Mouse (Mus musculus) midbrain, postnatal 0 days (tissue): Measurements from ENCODE around the gene Rpl19. TPM values are rescaled to one million over a fixed set of nuclear protein-coding genes. Genes with fewer than 3 reads are reported as not detected.

ENCODE experiments used
- ATAC-seq: fragments of 200-750 bp; cut with Nextera tagmentation; 2 replicates; pipeline ENCODE4 v1.8.0; 2017; ENCODE audit warnings: moderate number of reproducible peaks, mild to moderate bottlenecking, moderate TSS enrichment, moderate library complexity; ENCODE audit not compliant: low FRiP score
- DNase-seq: peaks from one replicate; pipeline ENCODE4 v3.0.0-alpha.2; 2015; ENCODE audit warnings: low spot score
- H3K27ac ChIP-seq: fragments of 300-500 bp; sonication (generic); 2 replicates; pipeline ENCODE4 v1.5.1; 2014; ENCODE audit warnings: low read depth, mild to moderate bottlenecking, low read length, mixed read lengths
- H3K27me3 ChIP-seq: fragments of 300-500 bp; sonication (generic); 2 replicates; pipeline ENCODE4 v1.6.1; 2014; ENCODE audit warnings: low read length, control low read depth, mixed read lengths; ENCODE audit not compliant: insufficient read depth
- H3K36me3 ChIP-seq: fragments of 300-500 bp; sonication (generic); 2 replicates; pipeline ENCODE4 v1.6.1; 2014; ENCODE audit warnings: low read length, control low read depth, mixed read lengths; ENCODE audit not compliant: insufficient read depth
- H3K4me1 ChIP-seq: fragments of 300-500 bp; sonication (generic); 2 replicates; pipeline ENCODE4 v1.6.1; 2014; ENCODE audit warnings: mild to moderate bottlenecking, control low read depth, antibody characterized with exemption, low read length, mixed read lengths; ENCODE audit not compliant: insufficient read depth
- H3K4me2 ChIP-seq: fragments of 300-500 bp; sonication (generic); 2 replicates; pipeline ENCODE4 v1.6.1; 2014; ENCODE audit warnings: low read depth, mild to moderate bottlenecking, low read length, mixed read lengths; ENCODE audit not compliant: poor library complexity, severe bottlenecking
- H3K4me3 ChIP-seq: fragments of 300-500 bp; sonication (generic); 2 replicates; pipeline ENCODE4 v1.5.1; 2014; ENCODE audit warnings: low read depth, mild to moderate bottlenecking, low read length, moderate library complexity
- H3K9ac ChIP-seq: fragments of 300-500 bp; sonication (generic); replicated peaks from 2 replicates; pipeline ENCODE4 v1.6.1; 2014; ENCODE audit warnings: mild to moderate bottlenecking, low read length, moderate library complexity, mixed read lengths; ENCODE audit not compliant: poor library complexity, severe bottlenecking
- H3K9me3 ChIP-seq: fragments of 300-500 bp; sonication (generic); 2 replicates; pipeline ENCODE4 v1.6.1; 2016; ENCODE audit warnings: low read length, control low read depth
- CTCF ChIP-seq: IDR thresholded peaks from 2 replicates; pipeline ENCODE4 v1.5.1; 2016; ENCODE audit warnings: antibody characterized with exemption, mild to moderate bottlenecking
- WGBS: fragments of 180-500 bp; shearing (Covaris S2); extraction: QIAGEN DNeasy Blood & Tissue Kit; methylation state at CpG from one replicate; pipeline ENCODE4 v1.1.7; 2014; 5-methylcytosine and 5-hydroxymethylcytosine counted together
- polyA plus RNA-seq: library from polyadenylated mRNA; unstranded; fragments of >200 nt; fragmentation: Nextera tagmentation; extraction: Ambion mirVana; gene quantifications from 2 replicates; pipeline ENCODE4 v1.2.1, GENCODE M21; 2015
- total RNA-seq: library from RNA; depleted of rRNA; stranded (reverse); fragments of >200 nt; gene quantifications from 2 replicates; pipeline ENCODE4 v1.2.3, GENCODE M21; 2014

Gene Rpl19
- total and polyA plus RNA-seq, 2 experiments from 2014 or later = 591 to 686 TPM

DNA sequence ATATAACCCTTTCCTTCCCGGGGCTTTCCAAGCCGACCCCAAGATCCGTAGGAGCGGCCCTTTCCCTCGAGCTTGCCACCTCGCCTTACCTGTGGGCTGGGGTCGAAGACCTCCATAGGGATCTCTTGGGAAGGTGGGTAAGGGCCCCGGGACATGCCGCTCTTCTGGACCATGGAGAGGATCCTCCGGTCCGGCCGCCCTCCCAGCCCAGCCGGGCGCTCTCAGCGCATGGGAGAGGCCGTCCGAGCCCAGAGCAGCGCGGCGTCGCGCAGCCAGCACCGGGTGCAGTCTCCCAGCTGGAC lies 4.3 kb upstream of the Rpl19 start:
- H3K9me3 ChIP-seq = no peaks in the 10 kb centered on the region
- H3K4me2 ChIP-seq = peak overlapping the region; percentile 81
- peak overlapping the region; percentile 96 for H3K4me3 ChIP-seq
- no peak for TF ChIP-seq CTCF
- H3K27ac ChIP-seq = peak overlapping the region; percentile 96
- H3K27me3 ChIP-seq = no peaks in the 10 kb centered on the region
- DNase-seq (no peak), ATAC-seq (peak; percentile 18)
- peaks cover 10% of the 10 kb centered on the region for H3K36me3 ChIP-seq
- peak overlapping the region; percentile 99 for H3K9ac ChIP-seq
- peaks cover 20% of the 10 kb centered on the region; the same call in 1 of the 2 replicates for H3K4me1 ChIP-seq
- 0% methylated on average over 20 of the region's 23 CpGs for WGBS

DNA sequence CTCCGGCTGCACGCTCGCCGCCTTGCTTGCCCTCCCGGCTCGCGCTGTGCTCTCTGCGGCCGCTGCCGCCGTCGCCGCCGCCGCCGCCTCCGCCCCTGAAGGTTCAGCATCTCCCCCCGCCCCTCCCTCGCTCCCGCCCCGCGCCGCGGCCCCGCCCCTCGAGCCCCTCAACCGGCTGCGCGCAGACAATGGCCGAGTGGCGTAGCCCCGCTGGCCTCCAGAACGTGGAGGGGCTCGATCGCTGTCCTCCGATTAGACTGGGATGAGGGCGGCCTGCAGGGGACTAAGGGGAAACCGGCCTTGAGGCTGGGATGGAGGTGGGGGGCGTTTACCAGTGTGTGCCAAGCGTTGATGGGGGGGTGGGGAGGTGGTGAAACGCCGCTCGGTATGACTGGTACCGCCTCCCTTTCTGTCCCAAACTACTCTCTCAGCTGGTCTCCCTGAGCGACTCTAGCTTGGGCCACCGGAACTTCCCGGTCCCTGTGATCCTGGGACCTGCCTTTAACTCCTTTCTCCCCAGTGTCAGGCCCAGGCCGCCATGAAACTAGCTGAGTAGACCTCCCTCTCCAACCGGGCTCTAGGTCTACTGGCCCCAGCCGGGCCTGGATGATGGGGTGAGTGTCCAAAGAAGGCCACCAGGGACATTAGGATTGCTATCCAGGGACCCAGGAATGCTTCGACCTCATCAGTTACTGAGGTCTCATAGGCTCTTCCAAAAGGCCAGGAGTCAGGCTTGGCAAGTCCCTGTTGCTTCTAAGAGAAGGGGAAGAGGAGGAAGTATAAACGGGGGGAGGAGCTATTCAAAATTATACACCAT lies 3.7 kb upstream of the Rpl19 start, which contains the start of gene Cacnb1:
Cacnb1 (minus strand) TSS at position 480 of the 817 bp plus-strand sequence.
- Histone ChIP-seq H3K4me3 (peak within 1 kb of the TSS; percentile 96), H3K36me3 (peaks cover 6% of the 10 kb centered on the region), H3K4me1 (peaks cover 20% of the 10 kb centered on the region; the same call in 1 of the 2 replicates), H3K27ac (peak within 1 kb of the TSS; percentile 96), H3K9ac (peak within 1 kb of the TSS; percentile 99), H3K27me3 (no peaks in the 10 kb centered on the region), H3K9me3 (no peaks in the 10 kb centered on the region), H3K4me2 (peak within 1 kb of the TSS; percentile 81)
- ATAC-seq (peak; percentile 42), DNase-seq (peak; percentile 70)
- no peak for TF ChIP-seq CTCF
- WGBS = 2% methylated on average over 47 of the region's 52 CpGs

DNA sequence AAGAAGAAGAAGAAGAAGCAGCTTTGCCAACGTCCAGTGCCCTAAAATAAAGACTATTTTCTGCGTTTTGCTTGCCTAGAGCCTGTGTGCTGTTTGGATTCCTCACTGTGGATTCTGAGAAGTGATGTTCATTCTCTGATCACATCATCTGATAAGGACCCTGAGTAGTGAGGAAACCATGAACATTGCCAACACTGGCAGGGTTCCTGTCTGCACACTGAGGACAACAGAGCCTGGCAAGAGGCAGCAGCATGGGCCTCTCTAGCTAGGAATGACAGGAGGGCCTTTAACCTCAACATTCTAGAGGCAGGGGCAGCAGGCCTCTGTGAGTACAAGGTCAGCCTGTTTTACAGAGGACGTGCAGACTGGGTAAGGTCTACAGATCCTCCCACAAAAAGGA lies 2.0 kb upstream of the Rpl19 start:
- 95% methylated on average over 3 of the region's 3 CpGs for WGBS
- DNase-seq (no peak), ATAC-seq (no peak)
- H3K27me3 ChIP-seq = no peaks in the 10 kb centered on the region
- H3K36me3 ChIP-seq = peaks cover 7% of the 10 kb centered on the region
- no peaks in the 10 kb centered on the region for H3K9me3 ChIP-seq
- H3K4me1 ChIP-seq = peaks cover 15% of the 10 kb centered on the region; the same call in 1 of the 2 replicates
- no peak overlapping the region for H3K4me3 ChIP-seq
- H3K27ac ChIP-seq = no peak overlapping the region
- no peak for TF ChIP-seq CTCF
- no peak overlapping the region for H3K4me2 ChIP-seq
- no peak overlapping the region for H3K9ac ChIP-seq

DNA sequence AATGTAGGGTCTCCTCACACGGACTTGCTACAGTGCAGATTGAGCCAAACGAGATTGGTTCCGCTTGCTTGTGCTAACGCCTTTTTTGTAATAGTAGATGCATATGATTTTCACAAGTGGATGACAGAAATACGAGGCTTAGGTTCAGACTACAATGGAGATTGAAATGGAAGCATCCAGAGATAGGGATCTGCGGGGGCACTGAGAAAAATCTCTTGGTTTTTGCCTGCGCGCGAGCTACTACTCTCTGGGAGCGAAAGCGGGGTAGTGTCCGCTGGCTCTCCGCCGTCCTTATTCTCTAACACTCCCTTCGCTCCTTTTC lies 301 bp upstream of the Rpl19 start:
- peak overlapping the region; percentile 84 for H3K4me2 ChIP-seq
- no peak for ATAC-seq
- peaks cover 4% of the 10 kb centered on the region; the same call in 1 of the 2 replicates for H3K4me1 ChIP-seq
- peaks cover 21% of the 10 kb centered on the region for H3K36me3 ChIP-seq
- no peak for TF ChIP-seq CTCF
- peak overlapping the region; percentile 93 for H3K4me3 ChIP-seq
- H3K9ac ChIP-seq = peak overlapping the region; percentile 97
- H3K27ac ChIP-seq = peak overlapping the region; percentile 88
- DNase-seq = no peak
- no peaks in the 10 kb centered on the region for H3K27me3 ChIP-seq
- 5% methylated on average over 15 of the region's 15 CpGs for WGBS
- no peaks in the 10 kb centered on the region for H3K9me3 ChIP-seq

DNA sequence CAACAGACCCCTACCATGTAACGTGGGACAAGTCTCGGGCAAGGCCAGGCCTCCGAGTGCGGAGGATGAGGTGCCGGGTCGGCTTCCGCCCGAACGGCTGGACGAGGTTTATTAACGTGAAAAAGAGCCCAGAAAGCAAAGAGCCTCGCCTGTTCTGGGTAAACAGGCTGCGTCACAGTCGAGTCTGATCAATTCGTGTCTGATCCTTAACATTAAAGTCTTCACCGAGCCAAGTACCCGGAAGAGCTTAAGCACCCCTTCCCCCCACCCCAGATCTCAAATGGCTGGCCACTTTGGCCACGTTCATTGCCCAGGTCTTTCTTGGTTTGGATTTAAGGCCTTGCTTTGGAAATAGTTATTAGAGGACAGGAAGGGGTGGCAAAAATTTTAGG lies 783 bp downstream of the Rpl19 start:
- no peak; the same call in 1 of the 2 replicates for ATAC-seq
- 0% methylated on average over 18 of the region's 18 CpGs for WGBS

DNA sequence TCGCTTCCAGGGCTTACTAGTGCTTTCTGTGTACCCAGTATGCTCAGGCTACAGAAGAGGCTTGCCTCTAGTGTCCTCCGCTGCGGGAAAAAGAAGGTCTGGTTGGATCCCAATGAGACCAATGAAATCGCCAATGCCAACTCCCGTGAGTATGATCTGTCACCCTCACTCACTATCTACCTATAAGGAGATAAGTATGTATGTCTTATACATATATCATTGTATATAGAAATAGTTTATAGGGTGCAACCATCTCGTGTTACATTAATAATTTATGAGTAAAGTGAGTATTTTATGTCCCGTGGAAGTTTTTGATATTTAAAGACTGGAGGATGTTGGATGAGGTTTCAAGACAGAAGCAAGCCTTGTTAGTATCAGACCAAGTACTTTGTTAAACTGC lies 1.3 kb downstream of the Rpl19 start:
- WGBS = 23% methylated on average over 7 of the region's 7 CpGs
- H3K9ac ChIP-seq = peak overlapping the region; percentile 97
- no peak for DNase-seq
- H3K4me2 ChIP-seq = peak overlapping the region; percentile 84
- peak overlapping the region; percentile 93 for H3K4me3 ChIP-seq
- ATAC-seq = no peak
- peaks cover 23% of the 10 kb centered on the region for H3K36me3 ChIP-seq
- H3K4me1 ChIP-seq = peaks cover 4% of the 10 kb centered on the region; the same call in 1 of the 2 replicates
- H3K9me3 ChIP-seq = no peaks in the 10 kb centered on the region
- TF ChIP-seq CTCF = no peak
- no peaks in the 10 kb centered on the region for H3K27me3 ChIP-seq
- H3K27ac ChIP-seq = no peak overlapping the region

More for the DNA sequence above, 783 bp downstream of the Rpl19 start:
- peak overlapping the region; percentile 88 for H3K27ac ChIP-seq
- peaks cover 23% of the 10 kb centered on the region for H3K36me3 ChIP-seq
- H3K9me3 ChIP-seq = no peaks in the 10 kb centered on the region
- peak overlapping the region; percentile 93 for H3K4me3 ChIP-seq
- H3K9ac ChIP-seq = peak overlapping the region; percentile 97
- DNase-seq = no peak
- no peak for TF ChIP-seq CTCF
- peak overlapping the region; percentile 84 for H3K4me2 ChIP-seq
- H3K27me3 ChIP-seq = no peaks in the 10 kb centered on the region
- peaks cover 4% of the 10 kb centered on the region; the same call in 1 of the 2 replicates for H3K4me1 ChIP-seq
